Mouse (Mus musculus): ENCODE measurements around the gene Ranbp17. TPM values are rescaled to one million over a fixed set of nuclear protein-coding genes. Genes with fewer than 3 reads are reported as not detected.

The Ranbp17 gene
- polyA plus RNA-seq, 1 experiment from 2014 or later, result 11.1 TPM

DNA sequence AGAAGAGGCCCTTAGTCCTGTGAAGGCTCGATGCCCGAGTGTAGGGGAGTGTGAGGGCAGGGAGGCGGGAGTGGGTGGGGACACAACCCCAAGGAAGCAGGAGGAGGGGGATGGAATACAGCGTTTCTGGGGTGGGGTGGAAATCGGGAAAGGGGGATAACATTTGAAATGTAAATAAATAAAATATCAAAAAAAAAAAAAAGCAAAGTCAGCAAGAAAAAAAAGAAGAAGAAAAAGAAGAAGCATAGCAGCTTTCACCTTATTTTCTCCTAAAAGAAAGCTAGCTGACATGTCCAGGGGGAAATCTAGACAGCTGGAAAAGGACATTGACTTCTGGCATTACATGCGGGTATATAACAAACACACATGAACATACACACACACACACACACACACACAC lies 117.3 kb downstream of the Ranbp17 start:
- 85% methylated on average over 6 of the region's 6 CpGs for WGBS
- Histone ChIP-seq H3K4me1 (ENCODE audit: control insufficient read depth, insufficient read depth, low read length) (no peaks in the 10 kb centered on the region), H3K9ac (replicated peaks; ENCODE audit: low read depth, low read length) (no peak overlapping the region), H3K27me3 (ENCODE audit: control insufficient read depth, insufficient read depth, low read length) (no peaks in the 10 kb centered on the region), H3K4me3 (ENCODE audit: low read depth, low read length) (no peak overlapping the region), H3K9me3 (ENCODE audit: control insufficient read depth, low read depth, low read length) (no peaks in the 10 kb centered on the region), H3K27ac (ENCODE audit: low read length) (no peak overlapping the region), H3K4me2 (replicated peaks; ENCODE audit: low read depth, low read length) (no peak overlapping the region), H3K36me3 (ENCODE audit: control insufficient read depth, insufficient read depth, low read length) (no peaks in the 10 kb centered on the region)
- ATAC-seq (ENCODE audit: insufficient number of reproducible peaks, insufficient read depth, low FRiP score, low read depth), result no peak

DNA sequence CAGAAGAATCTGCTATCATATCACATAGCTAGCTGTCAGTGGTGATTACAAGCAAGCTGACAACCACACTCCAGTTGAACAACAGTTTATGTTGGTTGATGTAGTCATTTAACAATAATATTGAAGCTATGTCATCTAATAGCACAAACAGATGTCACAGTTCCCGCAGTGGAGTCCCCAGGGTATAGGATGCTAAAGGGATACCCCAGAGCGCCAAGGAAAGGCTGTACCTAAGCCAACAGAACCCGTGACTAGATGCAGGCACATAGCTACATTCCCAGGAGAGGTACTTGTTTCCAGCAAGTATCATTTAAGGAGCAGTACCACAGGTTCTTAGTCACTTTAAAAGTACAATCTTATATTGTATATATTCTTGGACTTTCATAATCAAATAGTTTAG lies 119.5 kb downstream of the Ranbp17 start:
- Histone ChIP-seq H3K27me3 (ENCODE audit: control insufficient read depth, insufficient read depth, low read length) (no peaks in the 10 kb centered on the region), H3K9ac (replicated peaks; ENCODE audit: low read depth, low read length) (no peak overlapping the region), H3K36me3 (ENCODE audit: control insufficient read depth, insufficient read depth, low read length) (no peaks in the 10 kb centered on the region), H3K27ac (ENCODE audit: low read length) (no peak overlapping the region), H3K4me1 (ENCODE audit: control insufficient read depth, insufficient read depth, low read length) (no peaks in the 10 kb centered on the region), H3K4me3 (ENCODE audit: low read depth, low read length) (no peak overlapping the region), H3K4me2 (replicated peaks; ENCODE audit: low read depth, low read length) (no peak overlapping the region), H3K9me3 (ENCODE audit: control insufficient read depth, low read depth, low read length) (no peaks in the 10 kb centered on the region)
- no peak for ATAC-seq (ENCODE audit: insufficient number of reproducible peaks, insufficient read depth, low FRiP score, low read depth)
- 81% methylated on average over 3 of the region's 3 CpGs for WGBS

- no peak overlapping the region for H3K27ac ChIP-seq (ENCODE audit: low read length)
- H3K4me3 ChIP-seq (ENCODE audit: low read depth, low read length), result no peak overlapping the region
- no peaks in the 10 kb centered on the region for H3K4me1 ChIP-seq (ENCODE audit: control insufficient read depth, insufficient read depth, low read length)
- no peak for ATAC-seq (ENCODE audit: insufficient number of reproducible peaks, insufficient read depth, low FRiP score, low read depth)
- H3K9me3 ChIP-seq (ENCODE audit: control insufficient read depth, low read depth, low read length), result no peaks in the 10 kb centered on the region
- H3K4me2 ChIP-seq (replicated peaks; ENCODE audit: low read depth, low read length), result no peak overlapping the region
- H3K27me3 ChIP-seq (ENCODE audit: control insufficient read depth, insufficient read depth, low read length), result no peaks in the 10 kb centered on the region
- H3K9ac ChIP-seq (replicated peaks; ENCODE audit: low read depth, low read length), result no peak overlapping the region
- 92% methylated on average over 2 of the region's 2 CpGs for WGBS
- H3K36me3 ChIP-seq (ENCODE audit: control insufficient read depth, insufficient read depth, low read length), result no peaks in the 10 kb centered on the region
These were observed 124.9 kb downstream of the Ranbp17 start for GRCm38 (mm10) chr11:33388685-33389084.

GRCm38 (mm10) chr11:33361867-33362266 lies 151.7 kb downstream of the Ranbp17 start:
- Histone ChIP-seq H3K27me3 (ENCODE audit: control insufficient read depth, insufficient read depth, low read length) (no peaks in the 10 kb centered on the region), H3K4me2 (replicated peaks; ENCODE audit: low read depth, low read length) (no peak overlapping the region), H3K27ac (ENCODE audit: low read length) (no peak overlapping the region), H3K9me3 (ENCODE audit: control insufficient read depth, low read depth, low read length) (no peaks in the 10 kb centered on the region), H3K4me3 (ENCODE audit: low read depth, low read length) (no peak overlapping the region), H3K36me3 (ENCODE audit: control insufficient read depth, insufficient read depth, low read length) (no peaks in the 10 kb centered on the region), H3K4me1 (ENCODE audit: control insufficient read depth, insufficient read depth, low read length) (no peaks in the 10 kb centered on the region), H3K9ac (replicated peaks; ENCODE audit: low read depth, low read length) (no peak overlapping the region)
- WGBS, result 39% methylated on average over 5 of the region's 5 CpGs
- ATAC-seq (ENCODE audit: insufficient number of reproducible peaks, insufficient read depth, low FRiP score, low read depth), result no peak

DNA sequence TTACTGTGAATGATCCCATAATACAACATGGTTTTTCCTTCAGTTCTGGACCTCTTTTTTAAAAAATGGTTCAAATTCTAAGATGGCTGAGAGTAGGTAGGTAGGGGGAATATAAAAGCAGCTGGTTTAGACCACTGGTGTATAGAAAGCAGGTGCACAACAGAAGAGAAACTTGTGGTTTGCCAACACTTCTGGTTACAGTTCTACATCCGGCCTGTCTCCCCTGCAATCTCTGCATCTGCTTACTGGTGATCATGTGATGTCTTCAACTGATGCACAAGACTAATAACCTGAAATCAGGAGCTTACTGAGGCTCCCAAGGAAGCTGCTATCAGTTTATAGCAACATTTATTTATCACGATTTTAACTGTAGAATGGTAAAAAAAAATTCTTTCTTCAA lies 164.3 kb downstream of the Ranbp17 start:
- H3K9ac ChIP-seq (replicated peaks; ENCODE audit: low read depth, low read length), result no peak overlapping the region
- H3K4me1 ChIP-seq (ENCODE audit: control insufficient read depth, insufficient read depth, low read length), result no peaks in the 10 kb centered on the region
- no peaks in the 10 kb centered on the region for H3K9me3 ChIP-seq (ENCODE audit: control insufficient read depth, low read depth, low read length)
- no peaks in the 10 kb centered on the region for H3K36me3 ChIP-seq (ENCODE audit: control insufficient read depth, insufficient read depth, low read length)
- no peak overlapping the region for H3K27ac ChIP-seq (ENCODE audit: low read length)
- WGBS, result 85% methylated on average over 2 of the region's 2 CpGs
- ATAC-seq (ENCODE audit: insufficient number of reproducible peaks, insufficient read depth, low FRiP score, low read depth), result no peak
- H3K27me3 ChIP-seq (ENCODE audit: control insufficient read depth, insufficient read depth, low read length), result no peaks in the 10 kb centered on the region
- H3K4me2 ChIP-seq (replicated peaks; ENCODE audit: low read depth, low read length), result no peak overlapping the region
- H3K4me3 ChIP-seq (ENCODE audit: low read depth, low read length), result no peak overlapping the region

DNA sequence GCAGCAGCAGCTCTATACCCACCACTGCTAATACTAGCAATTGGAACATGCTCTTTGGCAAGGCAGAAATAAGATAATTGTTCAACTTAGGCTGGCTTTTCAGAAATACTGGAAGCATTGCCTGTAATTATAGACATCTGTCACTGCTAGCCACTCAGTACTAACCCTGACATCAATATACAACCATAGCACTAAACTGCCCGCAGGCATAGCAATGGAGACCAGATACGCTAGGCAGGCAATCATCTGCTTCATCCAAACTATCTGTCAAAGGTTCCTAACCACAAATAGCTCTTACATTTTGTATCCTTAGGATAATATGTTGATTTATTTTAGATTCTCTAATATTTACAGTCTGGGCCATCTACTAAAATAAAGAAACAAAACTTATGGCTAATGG lies 171.5 kb downstream of the Ranbp17 start:
- H3K27ac ChIP-seq (ENCODE audit: low read length), result no peak overlapping the region
- H3K27me3 ChIP-seq (ENCODE audit: control insufficient read depth, insufficient read depth, low read length), result no peaks in the 10 kb centered on the region
- H3K4me1 ChIP-seq (ENCODE audit: control insufficient read depth, insufficient read depth, low read length), result no peaks in the 10 kb centered on the region
- H3K9ac ChIP-seq (replicated peaks; ENCODE audit: low read depth, low read length), result no peak overlapping the region
- H3K9me3 ChIP-seq (ENCODE audit: control insufficient read depth, low read depth, low read length), result no peaks in the 10 kb centered on the region
- no peak overlapping the region for H3K4me3 ChIP-seq (ENCODE audit: low read depth, low read length)
- WGBS, result 67% methylated on average over 2 of the region's 2 CpGs
- no peaks in the 10 kb centered on the region for H3K36me3 ChIP-seq (ENCODE audit: control insufficient read depth, insufficient read depth, low read length)
- no peak for ATAC-seq (ENCODE audit: insufficient number of reproducible peaks, insufficient read depth, low FRiP score, low read depth)
- H3K4me2 ChIP-seq (replicated peaks; ENCODE audit: low read depth, low read length), result no peak overlapping the region

DNA sequence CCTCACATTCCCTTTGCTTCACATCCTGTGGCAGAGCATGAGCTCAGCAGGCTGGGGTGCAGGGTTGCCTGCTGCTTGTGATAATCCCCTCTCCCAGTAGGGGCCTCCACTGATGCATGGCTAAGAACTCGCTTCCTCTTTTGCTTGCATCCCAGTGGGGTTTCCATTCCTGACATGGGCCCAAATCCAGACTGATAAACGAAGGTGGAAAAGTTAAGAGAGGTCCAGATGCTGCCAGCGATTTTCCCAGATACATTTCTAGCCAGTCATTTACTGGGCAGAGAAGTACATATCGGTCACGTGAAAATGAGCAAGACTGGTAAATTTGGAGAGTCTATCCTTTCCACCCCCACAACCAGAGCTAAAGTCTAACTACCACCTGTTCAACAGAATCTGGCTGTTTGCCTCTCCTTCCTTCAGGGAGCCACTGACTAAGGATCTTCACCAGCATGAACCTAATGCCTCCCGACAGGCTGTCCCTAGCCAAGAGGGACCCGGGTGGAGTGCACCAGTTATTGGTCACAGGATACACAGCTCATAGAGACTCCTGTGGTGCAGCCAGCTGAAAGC lies 176.9 kb downstream of the Ranbp17 start:
- H3K9me3 ChIP-seq (ENCODE audit: control insufficient read depth, low read depth, low read length), result no peaks in the 10 kb centered on the region

DNA sequence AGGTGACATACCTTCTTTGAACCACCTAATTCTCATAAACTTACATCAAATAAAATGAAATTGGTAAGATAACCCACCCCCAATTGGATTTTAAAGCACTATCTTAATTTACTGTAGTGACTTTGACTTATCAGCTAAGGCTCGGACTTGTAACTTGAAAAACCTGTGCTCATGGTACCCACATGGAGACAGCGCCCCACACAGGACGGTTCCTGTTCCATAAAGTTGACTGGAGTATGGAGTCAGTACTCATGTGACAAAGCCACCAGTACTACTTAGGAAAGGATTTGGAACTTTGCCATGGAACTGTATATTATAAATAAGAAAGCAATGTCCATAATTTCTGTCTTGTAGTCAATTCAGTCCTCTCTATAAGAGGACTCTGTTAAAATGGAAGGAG lies 177.9 kb downstream of the Ranbp17 start:
- H3K27ac ChIP-seq (ENCODE audit: low read length), result no peak overlapping the region
- no peaks in the 10 kb centered on the region for H3K9me3 ChIP-seq (ENCODE audit: control insufficient read depth, low read depth, low read length)
- no peak for ATAC-seq (ENCODE audit: insufficient number of reproducible peaks, insufficient read depth, low FRiP score, low read depth)
- H3K4me2 ChIP-seq (replicated peaks; ENCODE audit: low read depth, low read length), result no peak overlapping the region
- no peak overlapping the region for H3K9ac ChIP-seq (replicated peaks; ENCODE audit: low read depth, low read length)
- no peak overlapping the region for H3K4me3 ChIP-seq (ENCODE audit: low read depth, low read length)
- no peaks in the 10 kb centered on the region for H3K27me3 ChIP-seq (ENCODE audit: control insufficient read depth, insufficient read depth, low read length)
- WGBS, result 84% methylated on average over 3 of the region's 3 CpGs
- H3K36me3 ChIP-seq (ENCODE audit: control insufficient read depth, insufficient read depth, low read length), result no peaks in the 10 kb centered on the region
- no peaks in the 10 kb centered on the region for H3K4me1 ChIP-seq (ENCODE audit: control insufficient read depth, insufficient read depth, low read length)

More for the DNA sequence above, 176.9 kb downstream of the Ranbp17 start:
- Histone ChIP-seq H3K4me3 (ENCODE audit: low read depth, low read length) (no peak overlapping the region), H3K9ac (replicated peaks; ENCODE audit: low read depth, low read length) (no peak overlapping the region), H3K4me2 (replicated peaks; ENCODE audit: low read depth, low read length) (no peak overlapping the region), H3K4me1 (ENCODE audit: control insufficient read depth, insufficient read depth, low read length) (no peaks in the 10 kb centered on the region), H3K36me3 (ENCODE audit: control insufficient read depth, insufficient read depth, low read length) (no peaks in the 10 kb centered on the region), H3K27ac (ENCODE audit: low read length) (no peak overlapping the region), H3K27me3 (ENCODE audit: control insufficient read depth, insufficient read depth, low read length) (no peaks in the 10 kb centered on the region)
- WGBS, result 52% methylated on average over 7 of the region's 7 CpGs
- ATAC-seq (ENCODE audit: insufficient number of reproducible peaks, insufficient read depth, low FRiP score, low read depth), result no peak

- Histone ChIP-seq H3K9ac (replicated peaks; ENCODE audit: low read depth, low read length) (no peak overlapping the region), H3K4me1 (ENCODE audit: control insufficient read depth, insufficient read depth, low read length) (no peaks in the 10 kb centered on the region), H3K9me3 (ENCODE audit: control insufficient read depth, low read depth, low read length) (no peaks in the 10 kb centered on the region), H3K27ac (ENCODE audit: low read length) (no peak overlapping the region), H3K36me3 (ENCODE audit: control insufficient read depth, insufficient read depth, low read length) (no peaks in the 10 kb centered on the region), H3K27me3 (ENCODE audit: control insufficient read depth, insufficient read depth, low read length) (no peaks in the 10 kb centered on the region), H3K4me3 (ENCODE audit: low read depth, low read length) (no peak overlapping the region), H3K4me2 (replicated peaks; ENCODE audit: low read depth, low read length) (no peak overlapping the region)
- no peak for ATAC-seq (ENCODE audit: insufficient number of reproducible peaks, insufficient read depth, low FRiP score, low read depth)
- 44% methylated on average over 5 of the region's 5 CpGs for WGBS
These were observed 181.4 kb downstream of the Ranbp17 start for GRCm38 (mm10) chr11:33332137-33332536.

Data from stomach, embryonic 14.5 days (tissue).